Mouse (Mus musculus): ENCODE measurements around the gene Hist1h4d.

- TF ChIP-seq CTCF (IDR thresholded peaks at IDR 0.05; ENCODE audit: control insufficient read depth, insufficient read depth, insufficient replicate concordance, low read depth, low read length) (no peak), POLR2A (IDR thresholded peaks at IDR 0.05; ENCODE audit: control insufficient read depth, low read depth, low read length) (no peak)
Measured at GRCm38 (mm10) chr13:23554393-23554792, 27.0 kb upstream of the Hist1h4d start.

Measured in testis, adult 2 months (tissue).